Mouse (Mus musculus) limb, embryonic 14.5 days (tissue): ENCODE results near the gene Anks1b. TPM values are rescaled to one million over a fixed set of nuclear protein-coding genes. Genes with fewer than 3 reads are reported as not detected.

ENCODE experiments used
- ATAC-seq: fragments of 200-750 bp; cut with Nextera tagmentation; 2 replicates; pipeline ENCODE4 v1.8.0; 2017; ENCODE audit warnings: low read depth, moderate number of reproducible peaks, moderate TSS enrichment; ENCODE audit not compliant: low FRiP score
- DNase-seq: peaks from one replicate; pipeline ENCODE4 v3.0.0-alpha.2; 2015; ENCODE audit warnings: low spot score
- H3K27ac ChIP-seq: fragments of 300-500 bp; sonication (generic); replicated peaks from 2 replicates; pipeline ENCODE4 v1.5.1; 2014; ENCODE audit warnings: low read depth, mild to moderate bottlenecking, low read length, moderate library complexity, mixed read lengths
- H3K27me3 ChIP-seq: fragments of 300-500 bp; sonication (generic); 2 replicates; pipeline ENCODE4 v1.6.1; 2014; ENCODE audit warnings: low read length, mixed read lengths; ENCODE audit not compliant: control insufficient read depth, insufficient read depth
- H3K36me3 ChIP-seq: fragments of 300-500 bp; sonication (generic); 2 replicates; pipeline ENCODE4 v1.6.1; 2014; ENCODE audit warnings: mild to moderate bottlenecking, low read length, moderate library complexity, mixed read lengths; ENCODE audit not compliant: control insufficient read depth, insufficient read depth
- H3K4me1 ChIP-seq: fragments of 300-500 bp; sonication (generic); 2 replicates; pipeline ENCODE4 v1.6.1; 2014; ENCODE audit warnings: antibody characterized with exemption, low read length, mixed read lengths; ENCODE audit not compliant: control insufficient read depth, insufficient read depth
- H3K4me2 ChIP-seq: fragments of 300-500 bp; sonication (generic); replicated peaks from 2 replicates; pipeline ENCODE4 v1.6.1; 2014; ENCODE audit warnings: low read depth, mild to moderate bottlenecking, low read length, moderate library complexity; ENCODE audit not compliant: severe bottlenecking
- H3K4me3 ChIP-seq: fragments of 300-500 bp; sonication (generic); replicated peaks from 2 replicates; pipeline ENCODE4 v1.5.1; 2014; ENCODE audit warnings: low read length
- H3K9ac ChIP-seq: fragments of 300-500 bp; sonication (generic); 2 replicates; pipeline ENCODE4 v1.6.1; 2014; ENCODE audit warnings: mild to moderate bottlenecking, low read depth, low read length, moderate library complexity; ENCODE audit not compliant: severe bottlenecking
- H3K9me3 ChIP-seq: fragments of 300-500 bp; sonication (generic); 2 replicates; pipeline ENCODE4 v1.6.1; 2016; ENCODE audit warnings: low read length; ENCODE audit not compliant: control insufficient read depth
- POLR2A ChIP-seq: fragments of 200-500 bp; IDR thresholded peaks from 2 replicates; pipeline ENCODE4 v1.8.0; 2012; ENCODE audit warnings: inconsistent platforms, mild to moderate bottlenecking, moderate library complexity, borderline replicate concordance; ENCODE audit not compliant: insufficient read depth, insufficient read length; ENCODE audit errors: extremely low read depth
- WGBS: fragments of 180-500 bp; shearing (Covaris S2); extraction: QIAGEN DNeasy Blood & Tissue Kit; methylation state at CpG from one replicate; pipeline ENCODE4 v1.1.7; 2014; 5-methylcytosine and 5-hydroxymethylcytosine counted together
- polyA plus RNA-seq, 2 experiments: library from polyadenylated mRNA; depleted of rRNA in 1 of 2; stranded (reverse) in 1 of 2; unstranded in 1 of 2; fragments of >200 nt; fragmentation: Nextera tagmentation in 1 of 2; extraction: Ambion mirVana in 1 of 2; gene quantifications; 2 replicates each; pipeline versions ENCODE4 v1.2.1 to v1.2.3; 2012 to 2014

The Anks1b gene
- polyA plus RNA-seq, 2 experiments, result 2.6 to 4.3 TPM

GRCm38 (mm10) chr10:90220470-90220869, 347.2 kb downstream of the Anks1b start:
- Histone ChIP-seq H3K9ac (no peak overlapping the region), H3K4me1 (no peaks in the 10 kb centered on the region), H3K36me3 (no peaks in the 10 kb centered on the region), H3K9me3 (no peaks in the 10 kb centered on the region), H3K4me2 (no peak overlapping the region), H3K27ac (no peak overlapping the region), H3K4me3 (no peak overlapping the region), H3K27me3 (no peaks in the 10 kb centered on the region)
- ATAC-seq (no peak), DNase-seq (no peak)
- no peak for TF ChIP-seq POLR2A
- WGBS, result 64% methylated on average over 3 of the region's 3 CpGs

GRCm38 (mm10) chr10:90222793-90223495, 349.6 kb downstream of the Anks1b start:
- 82% methylated on average over 3 of the region's 3 CpGs for WGBS
- Histone ChIP-seq H3K9ac (no peak overlapping the region), H3K4me2 (no peak overlapping the region), H3K4me3 (no peak overlapping the region), H3K4me1 (no peaks in the 10 kb centered on the region), H3K27me3 (no peaks in the 10 kb centered on the region), H3K27ac (no peak overlapping the region), H3K9me3 (no peaks in the 10 kb centered on the region), H3K36me3 (no peaks in the 10 kb centered on the region)
- ATAC-seq, result no peak
- no peak for DNase-seq
- TF ChIP-seq POLR2A, result no peak

GRCm38 (mm10) chr10:90235273-90235672, 362.0 kb downstream of the Anks1b start:
- no peak for ATAC-seq
- Histone ChIP-seq H3K4me2 (no peak overlapping the region), H3K9me3 (no peaks in the 10 kb centered on the region), H3K36me3 (no peaks in the 10 kb centered on the region), H3K27ac (no peak overlapping the region), H3K4me3 (no peak overlapping the region), H3K27me3 (no peaks in the 10 kb centered on the region), H3K9ac (no peak overlapping the region), H3K4me1 (no peaks in the 10 kb centered on the region)
- no peak for TF ChIP-seq POLR2A
- DNase-seq, result no peak
- 68% methylated on average over 3 of the region's 3 CpGs for WGBS

- Histone ChIP-seq H3K27me3 (no peaks in the 10 kb centered on the region), H3K9ac (no peak overlapping the region), H3K27ac (no peak overlapping the region), H3K4me2 (no peak overlapping the region), H3K4me1 (no peaks in the 10 kb centered on the region), H3K9me3 (no peaks in the 10 kb centered on the region), H3K4me3 (no peak overlapping the region), H3K36me3 (no peaks in the 10 kb centered on the region)
- WGBS, result 75% methylated on average over 3 of the region's 3 CpGs
- no peak for DNase-seq
- no peak for ATAC-seq
- TF ChIP-seq POLR2A, result no peak
Observed at GRCm38 (mm10) chr10:90237290-90237689, 364.0 kb downstream of the Anks1b start.

- H3K9me3 ChIP-seq, result no peaks in the 10 kb centered on the region
- DNase-seq (no peak), ATAC-seq (no peak)
- TF ChIP-seq POLR2A, result no peak
- no peaks in the 10 kb centered on the region for H3K4me1 ChIP-seq
- no peaks in the 10 kb centered on the region for H3K27me3 ChIP-seq
- WGBS, result 47% methylated on average over 3 of the region's 3 CpGs
- no peaks in the 10 kb centered on the region for H3K36me3 ChIP-seq
- no peak overlapping the region for H3K4me2 ChIP-seq
- no peak overlapping the region for H3K4me3 ChIP-seq
- H3K27ac ChIP-seq, result no peak overlapping the region
- H3K9ac ChIP-seq, result no peak overlapping the region
Observed at GRCm38 (mm10) chr10:90258944-90259714, 385.8 kb downstream of the Anks1b start.
